Mouse (Mus musculus) yolk sac, embryonic 10.5 days (tissue): Measurements from ENCODE around the gene Trak1.
A peak's percentile ranks its signal among the peaks of the same experiment; 100 is the strongest.

Experiments used
- DNase-seq: peaks from one replicate; pipeline ENCODE4 v3.0.0-alpha.2; 2017; ENCODE audit warnings: low spot score

The Trak1 gene

GRCm38 (mm10) chr9:121487216-121487615 lies 189.9 kb downstream of the Trak1 start:
- DNase-seq: no peak

GRCm38 (mm10) chr9:121491592-121492240 lies 194.4 kb downstream of the Trak1 start:
- no peak for DNase-seq

GRCm38 (mm10) chr9:121494006-121494767 lies 196.9 kb downstream of the Trak1 start:
- DNase-seq: no peak

- peak; percentile 64 for DNase-seq
These were observed 198.2 kb downstream of the Trak1 start, which contains the start of gene Cck for GRCm38 (mm10) chr9:121495529-121495928. Gene Cck, minus strand, starts transcription at chr9:121495694.

- no peak for DNase-seq
These were observed 198.8 kb downstream of the Trak1 start for GRCm38 (mm10) chr9:121496102-121496501.

GRCm38 (mm10) chr9:121505346-121505745 lies 208.0 kb downstream of the Trak1 start:
- no peak for DNase-seq

GRCm38 (mm10) chr9:121506478-121507180 lies 209.3 kb downstream of the Trak1 start:
- no peak for DNase-seq

GRCm38 (mm10) chr9:121511911-121512310 lies 214.6 kb downstream of the Trak1 start:
- no peak for DNase-seq

GRCm38 (mm10) chr9:121514462-121514861 lies 217.2 kb downstream of the Trak1 start:
- DNase-seq: no peak

GRCm38 (mm10) chr9:121520047-121520446 lies 222.7 kb downstream of the Trak1 start:
- DNase-seq: no peak
